Mouse (Mus musculus) G1E (cell line): ENCODE data around the gene Eef1a1. TPM values are rescaled to one million over a fixed set of nuclear protein-coding genes. Genes with fewer than 3 reads are reported as not detected.

Experiments
- ATAC-seq: 2 replicates; pipeline ENCODE4 v1.8.0; 2016; ENCODE audit warnings: mild to moderate bottlenecking; ENCODE audit not compliant: insufficient number of reproducible peaks, poor library complexity, low FRiP score, severe bottlenecking; ENCODE audit errors: extremely low read depth
- DNase-seq: peaks from one replicate; pipeline ENCODE4 v3.0.0; 2012; ENCODE audit warnings: low spot score
- H3K27me3 ChIP-seq: 2 replicates; pipeline ENCODE4 v1.6.1; 2012; ENCODE audit warnings: mild to moderate bottlenecking, low read length, inconsistent platforms; ENCODE audit not compliant: insufficient read depth
- H3K36me3 ChIP-seq: replicated peaks from 2 replicates; pipeline ENCODE3; 2012; ENCODE audit warnings: mild to moderate bottlenecking, inconsistent platforms
- H3K4me1 ChIP-seq: 2 replicates; pipeline ENCODE4 v1.6.1; 2012; ENCODE audit warnings: low read depth, low read length, inconsistent platforms, mixed read lengths; ENCODE audit not compliant: insufficient read depth
- H3K4me3 ChIP-seq: 2 replicates; pipeline ENCODE4 v1.5.1; 2012; ENCODE audit warnings: low read depth, mild to moderate bottlenecking, inconsistent platforms, low read length, moderate library complexity, mixed read lengths
- H3K9me3 ChIP-seq: replicated peaks from 2 replicates; pipeline ENCODE4 v1.6.1; 2012; ENCODE audit warnings: inconsistent platforms
- CTCF ChIP-seq: IDR thresholded peaks from 2 replicates; pipeline ENCODE4 v1.5.1; 2012; ENCODE audit warnings: low read depth, low read length, inconsistent platforms, mixed read lengths
- GATA1 ChIP-seq: IDR thresholded peaks from 2 replicates; pipeline ENCODE4 v1.6.1; 2012; ENCODE audit warnings: borderline replicate concordance, low read length, inconsistent platforms, mixed read lengths
- GATA2 ChIP-seq: IDR thresholded peaks from 2 replicates; pipeline ENCODE4 v1.6.1; 2012; ENCODE audit warnings: low read depth, low read length, inconsistent platforms, borderline replicate concordance
- POLR2AphosphoS5 ChIP-seq: IDR thresholded peaks from 2 replicates; pipeline ENCODE4 v1.6.1; 2012; ENCODE audit warnings: low read depth, low read length, inconsistent platforms; ENCODE audit not compliant: insufficient replicate concordance
- TAL1 ChIP-seq: conservative IDR thresholded peaks from 2 replicates; pipeline ENCODE4 v1.6.1; 2012; ENCODE audit warnings: low read depth, low read length, inconsistent platforms, mixed read lengths
- polyA plus RNA-seq: library from polyadenylated mRNA; stranded (reverse); fragments of >175 nt; gene quantifications from 2 replicates; pipeline ENCODE4 v1.2.3, GENCODE M21; 2012
- total RNA-seq, 2 experiments: library from RNA; stranded (forward) in 1 of 2; stranded (reverse) in 1 of 2; fragments of 200-1000 nt in 1 of 2; fragments of >200 nt in 1 of 2; fragmentation: Nextera tagmentation in 1 of 2; gene quantifications; 2 replicates each; pipeline ENCODE4 v1.2.3; 2014 to 2017

The Eef1a1 gene
- total RNA-seq (2014; fragmentation: Nextera tagmentation) (20,210 and 21,324 TPM in 2 replicates), total RNA-seq (2017) (8,565 and 9,264 TPM in 2 replicates), polyA plus RNA-seq (1,062 and 1,118 TPM in 2 replicates)

DNA sequence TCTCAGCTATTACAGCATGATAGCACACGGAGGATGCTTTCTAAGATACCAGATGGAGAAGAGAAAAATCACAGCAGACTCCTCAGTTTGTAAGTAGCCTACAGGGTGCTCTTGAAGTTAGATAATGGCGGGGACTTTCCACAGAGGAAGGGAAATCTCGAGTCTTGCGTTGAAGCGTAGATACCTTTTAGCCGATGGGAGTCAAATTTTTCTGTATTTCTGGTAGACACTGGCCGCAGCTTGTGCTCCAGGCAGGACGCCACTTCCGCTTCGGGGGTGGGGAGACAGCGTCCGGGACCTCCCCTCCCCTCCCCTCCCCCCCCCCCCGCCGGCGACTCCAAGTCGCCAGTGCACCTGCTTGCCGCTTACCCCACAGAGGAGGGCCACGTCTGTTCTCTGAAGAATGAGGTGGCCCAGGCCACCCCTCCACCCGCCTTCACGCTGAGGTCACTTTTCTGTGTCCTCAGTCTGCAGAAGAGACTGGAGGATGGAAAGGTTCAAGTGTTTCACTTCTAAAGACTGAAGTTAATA, at the start of gene Eef1a1:
TSS of gene Eef1a1 (minus strand) at position 262 of the 531 bp plus-strand sequence.
- DNase-seq (no peak), ATAC-seq (peak; percentile 15; the same call in 1 of the 2 replicates)
- Histone ChIP-seq H3K27me3 (peaks cover 3% of the 10 kb centered on the region; the same call in 1 of the 2 replicates), H3K36me3 (no peaks in the 10 kb centered on the region), H3K4me3 (peak within 1 kb of the TSS; percentile 12; the same call in 1 of the 2 replicates), H3K9me3 (no peaks in the 10 kb centered on the region), H3K4me1 (peaks cover 6% of the 10 kb centered on the region)
- no peak for TF ChIP-seq GATA1
- TF ChIP-seq POLR2AphosphoS5 = no peak
- no peak for TF ChIP-seq TAL1
- TF ChIP-seq GATA2 = no peak
- TF ChIP-seq CTCF = no peak

- no peaks in the 10 kb centered on the region for H3K9me3 ChIP-seq
- no peak overlapping the region for H3K4me3 ChIP-seq
- ATAC-seq (no peak), DNase-seq (no peak)
- H3K36me3 ChIP-seq = peaks cover 10% of the 10 kb centered on the region
- TF ChIP-seq POLR2AphosphoS5 (no peak), GATA2 (no peak), TAL1 (no peak), CTCF (no peak), GATA1 (no peak)
- no peaks in the 10 kb centered on the region for H3K27me3 ChIP-seq
- H3K4me1 ChIP-seq = peaks cover under 1% of the 10 kb centered on the region; the same call in 1 of the 2 replicates
Measured at GRCm38 (mm10) chr9:78538421-78538820, 49.5 kb upstream of the Eef1a1 start.

DNA sequence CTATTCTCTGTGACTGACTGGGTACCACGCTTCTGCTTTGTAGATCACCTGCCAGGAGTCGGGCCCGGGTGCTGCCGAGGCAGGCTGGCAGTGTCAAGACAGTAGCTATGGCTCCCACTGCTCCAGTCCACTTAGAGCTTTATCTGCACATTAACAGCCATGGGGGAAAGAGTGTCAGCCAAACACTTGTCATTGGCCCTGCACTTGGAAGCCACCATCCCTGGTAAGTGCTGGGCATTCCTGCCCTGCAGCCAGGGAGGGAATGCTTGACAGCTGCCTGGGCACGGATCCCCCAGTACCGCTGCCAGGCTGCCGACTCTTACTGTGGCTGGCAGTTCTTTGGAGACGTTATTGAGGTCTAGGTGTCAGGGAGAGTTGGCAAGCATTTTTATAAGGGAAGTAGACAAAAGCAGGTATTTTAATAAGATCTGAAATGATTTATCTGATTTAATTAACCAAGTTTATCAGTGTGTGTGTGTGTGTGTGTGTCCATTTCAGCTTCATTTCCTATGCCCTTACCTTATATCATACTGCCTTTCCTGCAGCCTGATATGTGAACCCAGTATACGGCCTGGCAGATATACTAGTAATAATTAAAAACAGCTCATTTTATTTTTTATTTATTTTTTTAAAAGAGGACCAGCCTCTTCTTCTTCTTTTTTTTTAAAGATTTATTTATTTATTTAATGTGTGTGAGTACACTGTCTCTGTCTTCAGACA, 48.4 kb upstream of the Eef1a1 start:
- TF ChIP-seq GATA1 (no peak), CTCF (no peak), POLR2AphosphoS5 (no peak), TAL1 (no peak), GATA2 (no peak)
- H3K36me3 ChIP-seq = peaks cover 10% of the 10 kb centered on the region
- peaks cover 4% of the 10 kb centered on the region; the same call in 1 of the 2 replicates for H3K4me1 ChIP-seq
- DNase-seq (no peak), ATAC-seq (no peak)
- no peaks in the 10 kb centered on the region for H3K9me3 ChIP-seq
- peaks cover 4% of the 10 kb centered on the region; the same call in 1 of the 2 replicates for H3K27me3 ChIP-seq
- H3K4me3 ChIP-seq = no peak overlapping the region

DNA sequence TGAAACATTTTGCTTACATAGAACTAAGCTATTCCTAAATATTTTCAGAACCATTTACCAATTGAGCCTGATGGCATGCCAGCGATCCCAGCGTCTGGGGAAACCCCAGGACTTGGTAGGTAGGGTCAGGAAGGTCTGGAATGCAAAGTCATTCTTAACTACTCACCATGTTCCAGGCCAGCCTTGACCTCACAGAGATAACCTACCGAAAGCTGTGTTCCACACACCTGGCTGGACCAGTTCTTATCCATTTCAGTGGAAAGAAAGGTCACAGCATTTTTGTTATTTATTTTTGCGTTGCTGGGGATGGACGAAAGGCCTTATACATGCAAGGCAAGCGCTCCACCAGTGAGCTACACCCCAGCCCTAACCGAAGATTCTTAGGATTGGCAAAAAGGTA, 45.7 kb upstream of the Eef1a1 start:
- TF ChIP-seq GATA1 = no peak
- TF ChIP-seq CTCF = no peak
- TF ChIP-seq GATA2 = no peak
- TF ChIP-seq TAL1 = no peak
- TF ChIP-seq POLR2AphosphoS5 = no peak
- no peaks in the 10 kb centered on the region for H3K9me3 ChIP-seq
- H3K36me3 ChIP-seq = peaks cover 8% of the 10 kb centered on the region
- DNase-seq (no peak), ATAC-seq (no peak)
- H3K4me3 ChIP-seq = no peak overlapping the region
- peaks cover 4% of the 10 kb centered on the region; the same call in 1 of the 2 replicates for H3K27me3 ChIP-seq
- H3K4me1 ChIP-seq = peaks cover 4% of the 10 kb centered on the region; the same call in 1 of the 2 replicates

DNA sequence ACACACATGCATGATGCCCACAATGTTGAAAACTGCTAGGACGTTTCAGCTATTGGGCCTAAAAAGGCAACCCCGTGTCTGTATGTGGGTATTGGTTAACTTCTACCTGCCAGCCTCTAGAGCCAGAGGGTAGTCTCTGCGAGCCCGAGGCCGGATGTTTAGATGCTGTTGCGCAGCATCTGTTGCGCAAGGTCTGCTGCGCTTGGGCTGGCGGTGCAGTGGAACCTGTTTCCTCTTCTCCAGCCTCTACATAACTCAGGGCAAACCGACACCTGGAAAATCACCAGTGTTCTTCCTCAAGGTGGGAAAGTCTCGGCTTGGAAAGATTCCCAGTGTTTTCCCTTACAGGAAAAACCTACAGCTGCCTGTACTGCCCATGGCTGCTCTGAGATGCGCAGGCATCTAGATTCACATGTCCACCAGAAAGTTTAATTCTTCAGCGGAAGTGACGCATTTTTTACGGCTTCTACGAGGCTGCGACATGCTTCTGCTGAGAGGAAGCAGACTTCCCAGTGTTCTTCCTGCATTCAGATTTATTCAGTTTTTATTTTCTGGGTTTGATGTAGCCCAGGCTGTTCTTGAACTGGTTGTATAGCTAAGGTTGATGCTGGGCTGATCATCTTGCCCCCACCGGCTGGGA, 44.5 kb upstream of the Eef1a1 start:
- Histone ChIP-seq H3K9me3 (no peaks in the 10 kb centered on the region), H3K36me3 (peaks cover 5% of the 10 kb centered on the region), H3K4me1 (peaks cover 4% of the 10 kb centered on the region; the same call in 1 of the 2 replicates), H3K27me3 (peaks cover 4% of the 10 kb centered on the region; the same call in 1 of the 2 replicates), H3K4me3 (no peak overlapping the region)
- no peak for ATAC-seq
- DNase-seq = no peak
- TF ChIP-seq CTCF = no peak
- no peak for TF ChIP-seq GATA2
- TF ChIP-seq TAL1 = no peak
- no peak for TF ChIP-seq POLR2AphosphoS5
- TF ChIP-seq GATA1 = no peak

DNA sequence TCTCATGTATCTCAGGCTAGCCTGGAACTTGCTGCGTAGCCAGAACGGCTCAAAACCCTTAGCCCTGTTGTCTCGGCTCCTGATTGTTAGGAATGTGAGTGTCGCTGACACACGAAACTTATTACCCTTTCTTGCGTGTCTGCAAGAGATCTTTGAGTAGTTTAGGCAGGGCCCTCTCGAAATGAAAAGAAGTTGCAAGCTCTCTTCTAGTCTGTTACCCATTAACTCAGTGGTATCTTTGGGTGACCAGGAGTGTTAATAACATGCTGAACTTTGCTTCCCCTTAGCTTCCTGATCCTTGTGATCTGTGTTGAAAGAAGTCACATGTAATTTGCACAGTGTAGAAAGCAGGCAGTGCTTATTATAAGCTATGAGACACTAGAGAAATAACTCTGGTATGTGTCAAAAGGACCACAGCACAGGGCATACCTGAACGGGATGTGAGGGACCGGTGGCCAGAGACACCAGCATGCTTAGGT, 43.4 kb upstream of the Eef1a1 start:
- Histone ChIP-seq H3K27me3 (peaks cover 4% of the 10 kb centered on the region; the same call in 1 of the 2 replicates), H3K36me3 (peaks cover 2% of the 10 kb centered on the region), H3K4me1 (peaks cover 6% of the 10 kb centered on the region), H3K9me3 (no peaks in the 10 kb centered on the region), H3K4me3 (no peak overlapping the region)
- DNase-seq (no peak), ATAC-seq (no peak)
- TF ChIP-seq GATA2 (no peak), POLR2AphosphoS5 (no peak), CTCF (no peak), TAL1 (no peak), GATA1 (no peak)
